Mouse (Mus musculus) E14TG2a.4 (cell line): Measurements from ENCODE around the gene Prr12.

Experiments
- H3K27me3 ChIP-seq: 2 replicates; pipeline ENCODE4 v1.6.1; 2014; ENCODE audit warnings: low read length, control low read depth; ENCODE audit not compliant: insufficient read depth
- H3K36me3 ChIP-seq: 2 replicates; pipeline ENCODE4 v1.6.1; 2014; ENCODE audit warnings: low read length, control low read depth; ENCODE audit not compliant: insufficient read depth
- H3K4me1 ChIP-seq: replicated peaks from 2 replicates; pipeline ENCODE4 v1.6.1; 2014; ENCODE audit warnings: low read depth, low read length, control low read depth
- H3K4me3 ChIP-seq: replicated peaks from 2 replicates; pipeline ENCODE4 v1.5.1; 2014; ENCODE audit warnings: mild to moderate bottlenecking, low read length
- H3K9me3 ChIP-seq: 2 replicates; pipeline ENCODE4 v1.6.1; 2014; ENCODE audit warnings: low read length, control low read depth
- CTCF ChIP-seq: conservative IDR thresholded peaks from 2 replicates; pipeline ENCODE4 v1.5.1; 2014; ENCODE audit warnings: low read length
- NANOG ChIP-seq: IDR thresholded peaks from 2 replicates; pipeline ENCODE4 v1.6.1; 2014; ENCODE audit warnings: borderline replicate concordance, low read length, mixed read lengths
- POU5F1 ChIP-seq: IDR thresholded peaks from 2 replicates; pipeline ENCODE4 v1.6.1; 2014; ENCODE audit warnings: low read length, borderline replicate concordance

The Prr12 gene

DNA sequence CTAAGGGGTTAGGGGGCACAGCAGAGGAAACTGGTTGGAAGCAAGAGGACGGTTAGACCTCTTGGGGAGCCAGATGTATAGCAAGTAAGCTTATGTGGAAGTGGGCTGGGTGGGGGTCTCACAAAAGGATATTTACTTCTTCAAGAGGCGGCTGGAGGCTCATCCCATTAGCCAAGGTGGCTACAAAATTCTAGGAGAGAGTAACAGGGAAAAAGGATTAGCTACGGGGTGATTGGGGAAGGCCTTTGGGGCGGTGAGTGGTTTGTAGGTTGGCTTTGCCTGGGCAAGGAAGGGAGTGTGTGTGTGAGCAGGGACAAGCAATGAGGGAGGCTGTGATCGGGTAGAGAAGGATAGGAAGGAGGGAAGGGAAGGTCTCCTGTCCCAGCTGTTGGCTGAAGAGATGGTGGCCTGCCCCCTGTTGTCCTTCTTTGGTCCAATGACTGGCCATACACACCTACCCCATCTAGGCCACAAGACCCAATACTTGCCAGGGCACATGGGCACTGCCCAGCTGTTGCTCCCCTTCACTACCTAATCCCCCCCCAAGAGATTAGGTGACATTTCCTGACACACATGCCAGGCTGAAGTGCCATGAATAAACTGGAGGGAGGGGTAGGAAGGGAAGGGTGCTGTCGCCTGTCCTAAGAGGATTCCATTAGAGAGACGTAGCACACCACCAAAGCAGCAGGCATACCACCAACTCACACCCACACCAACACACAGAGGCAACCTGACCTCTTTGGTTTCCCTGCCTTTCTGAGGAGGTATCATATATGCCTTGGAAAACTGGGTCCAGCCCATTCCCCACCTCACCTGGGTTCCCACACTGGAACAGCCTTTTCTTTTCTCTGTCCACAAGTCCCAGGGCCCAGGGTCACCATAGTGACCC lies 68.5 kb downstream of the Prr12 start:
- no peaks in the 10 kb centered on the region for H3K27me3 ChIP-seq

DNA sequence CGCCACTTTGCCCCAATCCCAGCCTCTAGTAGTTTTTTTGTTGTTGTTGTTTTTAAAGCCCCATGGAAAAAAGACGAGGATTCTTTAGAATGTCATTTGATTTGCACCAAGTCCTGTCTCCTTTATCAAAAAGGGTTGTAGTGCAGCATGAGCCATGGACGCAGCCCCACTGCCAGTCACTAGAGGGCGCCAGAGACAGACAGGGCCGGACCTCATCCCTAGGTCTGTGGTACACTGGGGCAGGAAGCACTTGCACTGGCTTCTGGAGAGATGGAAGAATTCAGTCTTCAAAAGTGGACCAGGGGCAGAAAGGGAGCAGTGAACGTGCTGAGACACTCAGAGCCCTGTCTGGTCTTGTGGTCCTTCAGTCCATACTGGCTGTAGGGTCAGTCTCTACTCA lies 69.6 kb downstream of the Prr12 start:
- TF ChIP-seq NANOG (no peak), POU5F1 (no peak), CTCF (peak; percentile 99)
- peaks cover 75% of the 10 kb centered on the region for H3K4me1 ChIP-seq
- H3K9me3 ChIP-seq = no peaks in the 10 kb centered on the region
- H3K36me3 ChIP-seq = peaks cover 71% of the 10 kb centered on the region
- H3K27me3 ChIP-seq = no peaks in the 10 kb centered on the region
- H3K4me3 ChIP-seq = peak overlapping the region; percentile 99

More for the DNA sequence above, 68.5 kb downstream of the Prr12 start:
- TF ChIP-seq NANOG (no peak), CTCF (no peak), POU5F1 (no peak)
- H3K9me3 ChIP-seq = no peaks in the 10 kb centered on the region
- H3K36me3 ChIP-seq = peaks cover 70% of the 10 kb centered on the region
- H3K4me1 ChIP-seq = peaks cover 75% of the 10 kb centered on the region
- peak overlapping the region; percentile 99 for H3K4me3 ChIP-seq

DNA sequence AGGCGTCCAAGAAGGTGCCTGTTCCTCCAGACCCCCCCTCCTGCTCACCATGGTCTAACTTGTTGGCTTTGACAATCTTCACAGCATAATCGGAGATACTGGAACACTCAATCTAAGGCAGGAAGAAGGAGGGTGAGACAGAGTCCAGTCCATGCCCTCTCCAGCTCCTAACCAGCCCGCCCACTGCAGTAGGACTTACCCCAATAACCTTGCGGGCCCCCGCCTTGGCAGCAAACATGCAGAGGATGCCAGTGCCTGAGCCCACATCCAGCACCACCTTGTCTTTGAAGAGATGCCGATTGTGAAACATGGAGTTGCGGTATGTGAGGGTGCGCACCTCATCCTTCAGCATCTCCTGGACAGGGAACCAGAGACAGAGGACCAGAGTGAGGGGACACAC lies 71.1 kb downstream of the Prr12 start:
- Histone ChIP-seq H3K4me1 (peaks cover 82% of the 10 kb centered on the region), H3K27me3 (no peaks in the 10 kb centered on the region), H3K4me3 (peak overlapping the region; percentile 10; the same call in 1 of the 2 replicates), H3K9me3 (no peaks in the 10 kb centered on the region), H3K36me3 (peaks cover 84% of the 10 kb centered on the region)
- TF ChIP-seq CTCF = no peak
- TF ChIP-seq NANOG = no peak
- TF ChIP-seq POU5F1 = no peak

DNA sequence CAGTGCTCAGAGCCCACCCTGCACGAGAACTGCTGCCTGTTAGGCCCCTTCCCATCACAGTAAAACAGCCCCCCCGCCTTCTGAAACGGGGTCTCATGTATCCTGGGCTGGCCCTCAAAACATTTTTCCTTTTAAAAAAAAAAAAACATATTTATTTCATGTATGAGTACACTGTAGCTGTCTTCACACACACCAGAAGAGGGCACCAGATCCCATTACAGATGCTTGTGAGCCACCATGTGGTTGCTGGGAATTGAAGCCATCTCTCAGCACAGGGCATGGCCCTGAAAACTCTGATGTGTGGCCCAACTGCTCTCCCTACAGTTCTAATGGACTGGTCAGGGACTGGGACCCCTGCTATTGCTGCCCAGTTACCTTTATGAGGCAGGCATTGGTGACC lies 74.4 kb downstream of the Prr12 start:
- H3K4me1 ChIP-seq = peaks cover 86% of the 10 kb centered on the region
- TF ChIP-seq POU5F1 (no peak), CTCF (no peak), NANOG (no peak)
- no peak overlapping the region for H3K4me3 ChIP-seq
- H3K36me3 ChIP-seq = peaks cover 80% of the 10 kb centered on the region
- H3K9me3 ChIP-seq = no peaks in the 10 kb centered on the region
- no peaks in the 10 kb centered on the region for H3K27me3 ChIP-seq
